Mouse (Mus musculus) cerebellum, postnatal 14 days (tissue): Measurements from ENCODE around the gene Olfr1158.
"Not testable (repeated sequence)": the region's sequence is repeated elsewhere in the genome, so short reads cannot be mapped to it uniquely, and the experiment has no call there.

Experiments
- DNase-seq, 2 experiments: peaks; one replicate each; pipeline ENCODE4 v3.0.0; 2021; ENCODE audit warnings: mixed read lengths in 2 of 2

Gene Olfr1158

GRCm38 (mm10) chr2:87989813-87990212 lies at the start of gene Olfr1158:
TSS of gene Olfr1158 (plus strand) at chr2:87990113.
- no peak for DNase-seq

DNA sequence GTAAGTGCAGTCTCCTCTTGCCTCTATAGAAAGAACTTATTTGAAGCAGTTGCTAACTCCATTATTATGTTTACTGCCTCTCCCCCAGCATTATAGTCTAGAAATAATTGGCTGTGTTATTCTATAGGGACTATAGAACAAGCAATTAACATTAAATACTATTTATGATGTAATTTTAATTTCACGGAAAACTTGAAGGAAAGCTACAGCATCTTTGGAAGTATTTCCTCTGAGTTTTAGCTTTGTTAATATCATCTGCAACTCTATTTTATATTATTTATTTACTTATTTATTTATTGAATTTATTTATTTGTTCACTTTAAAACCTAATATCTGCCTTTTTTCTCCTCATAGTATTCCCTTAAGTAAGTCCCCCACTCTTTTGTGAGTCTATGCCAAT lies 44.9 kb upstream of the Olfr1158 start, which contains the start of gene Olfr1155:
Gene Olfr1155 (minus strand): TSS at position 101 of the 400 bp plus-strand sequence.
- DNase-seq = no peak

- DNase-seq = no peak
Observed at GRCm38 (mm10) chr2:87953000-87953399, 36.9 kb upstream of the Olfr1158 start, which contains the start of gene Olfr1156. TSS of gene Olfr1156 (minus strand) at chr2:87953100.

DNA sequence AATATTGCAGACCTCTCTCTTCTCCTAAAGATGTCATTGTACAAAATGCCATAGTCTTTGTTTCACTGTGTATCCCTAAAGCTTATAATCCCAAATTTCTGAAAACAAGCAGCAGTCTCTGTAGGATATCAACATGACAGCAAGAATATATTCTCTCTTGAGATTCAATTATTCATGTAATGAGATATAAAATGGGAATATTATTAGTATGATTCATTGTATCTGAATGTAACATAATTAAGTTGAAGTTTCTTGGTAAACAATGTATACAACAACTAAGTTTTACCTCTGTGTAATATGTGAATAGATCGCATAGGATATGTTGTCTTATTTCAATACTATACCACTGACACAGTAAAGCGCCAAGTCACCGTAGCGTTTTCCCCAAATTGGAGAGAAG lies 21.7 kb upstream of the Olfr1158 start, which contains the start of gene Olfr1157:
Gene Olfr1157 (minus strand): TSS at position 101 of the 400 bp plus-strand sequence.
- DNase-seq = no peak

DNA sequence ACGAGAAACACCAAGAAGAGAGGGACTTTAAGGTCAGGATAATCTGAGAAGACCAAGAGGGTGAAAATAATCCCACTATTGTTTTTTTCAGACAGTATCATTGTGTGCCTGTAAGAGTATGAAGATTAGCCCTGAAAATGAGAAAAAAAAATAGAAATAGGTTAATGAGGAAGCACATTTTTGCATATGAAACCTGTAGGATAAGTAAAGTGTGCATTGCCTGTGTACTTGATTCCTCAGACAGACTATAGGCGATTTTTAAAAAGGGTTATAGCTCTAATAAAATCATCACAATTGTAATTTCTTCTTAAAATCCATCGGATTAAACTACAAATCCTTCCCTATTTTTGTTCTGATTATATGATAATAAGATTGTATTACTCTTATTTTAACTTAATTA lies 15.3 kb upstream of the Olfr1158 start, which contains the start of gene Olfr74:
Gene Olfr74 (minus strand): TSS at position 101 of the 400 bp plus-strand sequence.
- DNase-seq = no peak

- no peak for DNase-seq
Observed at GRCm38 (mm10) chr2:88007515-88008318, 17.8 kb downstream of the Olfr1158 start, which contains the start of gene Olfr1160. TSS of gene Olfr1160 (minus strand) at chr2:88008268.

GRCm38 (mm10) chr2:88022474-88022873 lies 32.6 kb downstream of the Olfr1158 start, which contains the start of gene Olfr1161:
TSS of gene Olfr1161 (plus strand) at chr2:88022774.
- DNase-seq = not testable (repeated sequence)

- no peak for DNase-seq
Observed at GRCm38 (mm10) chr2:88037599-88037998, 47.7 kb downstream of the Olfr1158 start, which contains the start of gene Olfr73. TSS of gene Olfr73 (minus strand) at chr2:88037699.
